Mouse (Mus musculus) lung, postnatal 14 days (tissue): ENCODE data around the gene Nudt16l1.

ENCODE experiments used
- DNase-seq: peaks from one replicate; pipeline ENCODE4 v3.0.0; 2021

The Nudt16l1 gene

GRCm38 (mm10) chr16:4913783-4914735, 24.5 kb upstream of the Nudt16l1 start:
- DNase-seq = peak; percentile 96

- DNase-seq = no peak
Observed at GRCm38 (mm10) chr16:4915931-4916330, 22.6 kb upstream of the Nudt16l1 start.

GRCm38 (mm10) chr16:4916608-4917007, 22.0 kb upstream of the Nudt16l1 start:
- no peak for DNase-seq

- no peak for DNase-seq
Observed at GRCm38 (mm10) chr16:4920556-4920955, 18.0 kb upstream of the Nudt16l1 start.

- DNase-seq = no peak
Observed at GRCm38 (mm10) chr16:4922481-4922880, 16.1 kb upstream of the Nudt16l1 start.

- no peak for DNase-seq
Observed at GRCm38 (mm10) chr16:4923996-4924395, 14.6 kb upstream of the Nudt16l1 start.

GRCm38 (mm10) chr16:4927967-4928366, 10.6 kb upstream of the Nudt16l1 start:
- DNase-seq = no peak

GRCm38 (mm10) chr16:4928474-4928873, 10.1 kb upstream of the Nudt16l1 start:
- no peak for DNase-seq

- DNase-seq = peak; percentile 40
Observed at GRCm38 (mm10) chr16:4932429-4932828, 6.1 kb upstream of the Nudt16l1 start.

- DNase-seq = no peak
Observed at GRCm38 (mm10) chr16:4935430-4935829, 3.1 kb upstream of the Nudt16l1 start.

GRCm38 (mm10) chr16:4935931-4936703, 2.4 kb upstream of the Nudt16l1 start:
- no peak for DNase-seq

- DNase-seq = no peak
Observed at GRCm38 (mm10) chr16:4937351-4938190, 990 bp upstream of the Nudt16l1 start.

- peak; percentile 97 for DNase-seq
Observed at GRCm38 (mm10) chr16:4938989-4939388, 428 bp downstream of the Nudt16l1 start.

GRCm38 (mm10) chr16:4939412-4939811, 851 bp downstream of the Nudt16l1 start:
- DNase-seq = peak; percentile 28

- DNase-seq = no peak
Observed at GRCm38 (mm10) chr16:4940311-4940850, 1.8 kb downstream of the Nudt16l1 start.

- DNase-seq = no peak
Observed at GRCm38 (mm10) chr16:4941016-4941415, 2.5 kb downstream of the Nudt16l1 start.

GRCm38 (mm10) chr16:4942868-4943267, 4.3 kb downstream of the Nudt16l1 start:
- DNase-seq = no peak

- DNase-seq = no peak
Observed at GRCm38 (mm10) chr16:4943431-4943830, 4.9 kb downstream of the Nudt16l1 start.

GRCm38 (mm10) chr16:4945415-4945814, 6.9 kb downstream of the Nudt16l1 start:
- no peak for DNase-seq

- no peak for DNase-seq
Observed at GRCm38 (mm10) chr16:4946155-4946554, 7.6 kb downstream of the Nudt16l1 start.

GRCm38 (mm10) chr16:4947378-4947777, 8.8 kb downstream of the Nudt16l1 start:
- DNase-seq = no peak

- DNase-seq = no peak
Observed at GRCm38 (mm10) chr16:4956609-4957008, 18.0 kb downstream of the Nudt16l1 start.

GRCm38 (mm10) chr16:4957446-4957845, 18.9 kb downstream of the Nudt16l1 start:
- no peak for DNase-seq
